Mouse (Mus musculus) stomach, embryonic 16.5 days (tissue): ENCODE data around the gene Cnksr3. TPM values are rescaled to one million over a fixed set of nuclear protein-coding genes. Genes with fewer than 3 reads are reported as not detected.

ENCODE experiments used
- ATAC-seq: fragments of 200-750 bp; cut with Nextera tagmentation; 2 replicates; pipeline ENCODE4 v1.8.0; 2017; ENCODE audit warnings: moderate number of reproducible peaks, moderate TSS enrichment; ENCODE audit not compliant: insufficient read depth, low FRiP score
- H3K27ac ChIP-seq: fragments of 300-500 bp; sonication (generic); 2 replicates; pipeline ENCODE4 v1.5.1; 2014; ENCODE audit warnings: low read length
- H3K27me3 ChIP-seq: fragments of 300-500 bp; sonication (generic); 2 replicates; pipeline ENCODE4 v1.6.1; 2014; ENCODE audit warnings: low read length, control low read depth, mixed read lengths; ENCODE audit not compliant: control insufficient read depth, insufficient read depth
- H3K36me3 ChIP-seq: fragments of 300-500 bp; sonication (generic); 2 replicates; pipeline ENCODE4 v1.6.1; 2014; ENCODE audit warnings: low read length; ENCODE audit not compliant: control insufficient read depth, insufficient read depth
- H3K4me1 ChIP-seq: fragments of 300-500 bp; sonication (generic); 2 replicates; pipeline ENCODE4 v1.6.1; 2014; ENCODE audit warnings: low read length, control low read depth, mixed read lengths; ENCODE audit not compliant: control insufficient read depth, insufficient read depth
- H3K4me2 ChIP-seq: fragments of 300-500 bp; sonication (generic); 2 replicates; pipeline ENCODE4 v1.6.1; 2014; ENCODE audit warnings: low read depth, low read length, mixed read lengths
- H3K4me3 ChIP-seq: fragments of 300-500 bp; sonication (generic); replicated peaks from 2 replicates; pipeline ENCODE4 v1.5.1; 2014; ENCODE audit warnings: mild to moderate bottlenecking, low read length
- H3K9ac ChIP-seq: fragments of 300-500 bp; sonication (generic); 2 replicates; pipeline ENCODE4 v1.6.1; 2014; ENCODE audit warnings: low read length
- H3K9me3 ChIP-seq: fragments of 300-500 bp; sonication (generic); replicated peaks from 2 replicates; pipeline ENCODE4 v1.6.1; 2016; ENCODE audit warnings: low read length, control low read depth; ENCODE audit not compliant: control insufficient read depth
- WGBS: fragments of 180-500 bp; shearing (Covaris S2); extraction: QIAGEN DNeasy Blood & Tissue Kit; methylation state at CpG from one replicate; pipeline ENCODE4 v1.1.7; 2014; 5-methylcytosine and 5-hydroxymethylcytosine counted together
- polyA plus RNA-seq: library from polyadenylated mRNA; unstranded; fragments of >200 nt; fragmentation: Nextera tagmentation; extraction: Ambion mirVana; gene quantifications from 2 replicates; pipeline ENCODE4 v1.2.1, GENCODE M21; 2015

Gene Cnksr3
- polyA plus RNA-seq, 1 experiment from 2014 or later = 14.8 TPM

DNA sequence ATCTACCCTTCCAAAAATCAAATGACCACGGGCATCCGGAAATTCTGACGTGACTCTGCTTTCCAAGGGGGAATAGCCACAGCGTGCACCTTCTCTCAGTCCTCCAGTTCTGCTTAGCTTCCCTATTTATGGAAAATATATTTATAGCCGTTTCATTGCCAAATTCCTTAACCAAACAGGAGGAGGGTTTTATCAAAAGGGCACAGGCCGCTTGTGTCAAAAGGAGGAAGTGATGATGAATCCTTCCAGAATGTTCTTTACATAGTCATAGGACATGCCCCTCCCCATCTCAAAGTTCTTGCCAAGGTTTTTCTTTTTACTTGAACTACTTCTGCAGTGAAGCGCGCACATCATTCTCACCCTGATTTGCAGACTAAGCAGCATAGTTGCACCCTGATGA, 69.8 kb downstream of the Cnksr3 start:
- no peak for ATAC-seq
- peaks cover 15% of the 10 kb centered on the region; the same call in 1 of the 2 replicates for H3K4me1 ChIP-seq
- no peak overlapping the region for H3K4me3 ChIP-seq
- WGBS = 75% methylated on average over 8 of the region's 8 CpGs
- H3K4me2 ChIP-seq = no peak overlapping the region
- H3K27ac ChIP-seq = no peak overlapping the region
- no peaks in the 10 kb centered on the region for H3K9me3 ChIP-seq
- no peaks in the 10 kb centered on the region for H3K27me3 ChIP-seq
- H3K36me3 ChIP-seq = no peaks in the 10 kb centered on the region; the same call in 1 of the 2 replicates
- H3K9ac ChIP-seq = no peak overlapping the region

GRCm38 (mm10) chr10:7140282-7140681, 71.8 kb downstream of the Cnksr3 start:
- peak; percentile 90 for ATAC-seq
- Histone ChIP-seq H3K27me3 (no peaks in the 10 kb centered on the region), H3K9me3 (no peaks in the 10 kb centered on the region), H3K36me3 (no peaks in the 10 kb centered on the region; the same call in 1 of the 2 replicates), H3K4me1 (peaks cover 12% of the 10 kb centered on the region; the same call in 1 of the 2 replicates), H3K27ac (peak overlapping the region; percentile 75), H3K4me2 (no peak overlapping the region; the same call in 1 of the 2 replicates), H3K4me3 (no peak overlapping the region), H3K9ac (0 out of 2 replicates have a peak overlapping the region, but pooled peaks have one; percentile 10)
- 48% methylated on average over 6 of the region's 6 CpGs for WGBS

- H3K4me2 ChIP-seq = no peak overlapping the region
- WGBS = 65% methylated on average over 12 of the region's 12 CpGs
- no peak overlapping the region for H3K4me3 ChIP-seq
- no peaks in the 10 kb centered on the region; the same call in none of the 2 replicates for H3K36me3 ChIP-seq
- no peak overlapping the region for H3K9ac ChIP-seq
- H3K9me3 ChIP-seq = no peaks in the 10 kb centered on the region
- H3K27ac ChIP-seq = no peak overlapping the region
- ATAC-seq = no peak
- H3K27me3 ChIP-seq = no peaks in the 10 kb centered on the region
- H3K4me1 ChIP-seq = 0 out of 2 replicates have a peak, but pooled peaks cover 4% of the 10 kb centered on the region
Observed at GRCm38 (mm10) chr10:7138049-7138448, 74.0 kb downstream of the Cnksr3 start.

DNA sequence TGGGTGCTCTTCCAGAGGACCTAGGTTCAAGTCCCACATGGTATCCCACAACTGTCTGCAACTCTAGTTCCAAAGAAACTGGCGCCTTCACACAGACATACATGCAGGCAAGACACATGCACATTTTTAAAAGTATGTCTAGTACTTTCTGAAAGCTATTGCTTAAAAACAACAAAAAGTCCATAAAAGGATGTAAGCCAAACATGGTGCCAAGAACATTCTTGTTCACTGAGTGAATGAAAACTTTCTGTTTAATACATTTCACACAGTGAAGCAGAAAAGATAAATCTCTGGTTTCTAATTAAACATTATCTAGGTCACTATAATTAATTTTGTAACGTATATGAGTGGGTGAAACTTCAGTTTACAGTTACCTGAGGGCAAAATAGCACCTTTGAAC, 76.3 kb downstream of the Cnksr3 start:
- Histone ChIP-seq H3K36me3 (no peaks in the 10 kb centered on the region; the same call in none of the 2 replicates), H3K9me3 (no peaks in the 10 kb centered on the region), H3K4me2 (no peak overlapping the region), H3K27me3 (no peaks in the 10 kb centered on the region), H3K4me1 (no peaks in the 10 kb centered on the region), H3K27ac (peak overlapping the region; percentile 60; the same call in 1 of the 2 replicates), H3K4me3 (no peak overlapping the region), H3K9ac (no peak overlapping the region)
- no peak for ATAC-seq
- 62% methylated on average over 2 of the region's 2 CpGs for WGBS

DNA sequence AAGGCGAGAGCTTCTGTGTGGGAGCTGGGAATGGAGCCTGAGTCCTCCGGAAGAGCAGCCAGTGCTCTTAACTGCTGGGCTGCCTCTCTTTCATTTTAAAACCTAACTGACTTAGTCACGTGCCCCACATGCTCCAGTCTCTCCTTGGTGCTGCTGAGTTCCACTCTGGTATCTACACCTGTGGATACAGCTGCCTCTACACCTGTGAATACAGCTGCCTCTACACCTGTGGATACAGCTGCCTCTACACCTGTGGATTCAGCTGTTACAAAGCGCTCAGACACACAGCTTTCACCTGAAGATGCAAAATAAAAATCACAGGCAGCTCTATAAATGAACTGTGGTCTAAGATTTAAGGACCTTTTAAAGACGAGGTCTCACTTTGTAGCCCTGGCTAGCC, 79.0 kb downstream of the Cnksr3 start:
- no peak overlapping the region for H3K27ac ChIP-seq
- no peaks in the 10 kb centered on the region for H3K4me1 ChIP-seq
- ATAC-seq = no peak
- WGBS = 84% methylated on average over 5 of the region's 5 CpGs
- no peaks in the 10 kb centered on the region for H3K9me3 ChIP-seq
- H3K27me3 ChIP-seq = no peaks in the 10 kb centered on the region
- H3K4me2 ChIP-seq = no peak overlapping the region
- no peak overlapping the region for H3K9ac ChIP-seq
- no peak overlapping the region for H3K4me3 ChIP-seq
- no peaks in the 10 kb centered on the region; the same call in none of the 2 replicates for H3K36me3 ChIP-seq

DNA sequence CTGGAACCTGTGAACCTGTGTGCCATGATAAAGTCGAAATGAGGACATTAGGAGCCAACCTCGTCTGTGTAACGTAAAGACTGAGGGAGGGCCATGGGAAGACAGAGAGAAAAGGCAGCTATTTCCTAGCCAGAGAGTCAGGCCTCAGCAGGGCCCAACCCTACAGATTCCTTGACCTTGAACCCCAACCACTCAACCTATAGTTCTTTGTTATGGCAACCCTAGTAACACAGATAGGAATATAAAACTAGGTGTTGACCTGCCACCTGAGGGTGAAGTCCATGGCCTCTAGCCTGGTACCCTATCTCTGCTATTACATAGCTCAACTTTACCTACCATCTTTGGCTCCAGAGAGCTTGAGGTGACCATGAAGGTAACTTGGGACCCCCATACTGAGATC, 80.6 kb downstream of the Cnksr3 start:
- H3K27ac ChIP-seq = no peak overlapping the region
- no peak overlapping the region for H3K4me3 ChIP-seq
- WGBS = 86% methylated on average over 3 of the region's 3 CpGs
- H3K9ac ChIP-seq = no peak overlapping the region
- no peak overlapping the region for H3K4me2 ChIP-seq
- no peak for ATAC-seq
- H3K9me3 ChIP-seq = no peaks in the 10 kb centered on the region
- H3K4me1 ChIP-seq = no peaks in the 10 kb centered on the region
- H3K27me3 ChIP-seq = no peaks in the 10 kb centered on the region
- peaks cover 8% of the 10 kb centered on the region for H3K36me3 ChIP-seq

DNA sequence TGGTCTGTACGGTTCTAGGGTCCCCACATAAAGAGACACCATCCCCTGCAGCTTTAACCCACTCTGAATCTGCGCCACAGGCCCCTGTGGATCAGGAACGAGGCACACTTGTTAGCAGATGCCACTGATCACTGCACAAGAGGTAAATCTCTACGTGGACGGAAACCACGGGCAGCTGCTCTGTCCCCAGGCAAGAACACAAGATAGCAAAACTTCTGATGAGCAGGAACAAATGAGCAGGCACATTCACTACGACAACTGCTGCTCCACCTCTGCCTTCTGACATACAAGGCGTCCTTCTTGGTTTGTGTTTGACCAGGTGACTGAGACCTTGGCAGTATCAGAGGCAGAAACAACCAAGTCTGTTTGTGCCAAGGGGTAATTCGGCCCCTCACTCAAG, 84.2 kb downstream of the Cnksr3 start:
- 0 out of 2 replicates have a peak, but pooled peaks cover 11% of the 10 kb centered on the region for H3K36me3 ChIP-seq
- H3K4me1 ChIP-seq = no peaks in the 10 kb centered on the region

GRCm38 (mm10) chr10:7126882-7127281, 85.2 kb downstream of the Cnksr3 start:
- Histone ChIP-seq H3K4me2 (no peak overlapping the region), H3K4me1 (no peaks in the 10 kb centered on the region), H3K27me3 (no peaks in the 10 kb centered on the region), H3K9me3 (no peaks in the 10 kb centered on the region), H3K36me3 (0 out of 2 replicates have a peak, but pooled peaks cover 11% of the 10 kb centered on the region), H3K27ac (no peak overlapping the region), H3K9ac (no peak overlapping the region), H3K4me3 (no peak overlapping the region)
- 65% methylated on average over 12 of the region's 12 CpGs for WGBS
- no peak for ATAC-seq

More for the DNA sequence above, 84.2 kb downstream of the Cnksr3 start:
- Histone ChIP-seq H3K9ac (no peak overlapping the region), H3K4me2 (no peak overlapping the region), H3K4me3 (no peak overlapping the region), H3K27ac (no peak overlapping the region), H3K9me3 (no peaks in the 10 kb centered on the region), H3K27me3 (no peaks in the 10 kb centered on the region)
- no peak for ATAC-seq
- 91% methylated on average over 9 of the region's 9 CpGs for WGBS

- Histone ChIP-seq H3K4me1 (no peaks in the 10 kb centered on the region), H3K27ac (no peak overlapping the region; the same call in 1 of the 2 replicates), H3K27me3 (no peaks in the 10 kb centered on the region), H3K9ac (no peak overlapping the region), H3K4me2 (no peak overlapping the region), H3K4me3 (no peak overlapping the region), H3K9me3 (no peaks in the 10 kb centered on the region), H3K36me3 (0 out of 2 replicates have a peak, but pooled peaks cover 11% of the 10 kb centered on the region)
- no peak for ATAC-seq
- 66% methylated on average over 7 of the region's 7 CpGs for WGBS
Observed at GRCm38 (mm10) chr10:7126287-7126686, 85.8 kb downstream of the Cnksr3 start.
